Mouse (Mus musculus): ENCODE measurements around the gene Usp22. TPM values are rescaled to one million over a fixed set of nuclear protein-coding genes. Genes with fewer than 3 reads are reported as not detected.
A peak's percentile ranks its signal among the peaks of the same experiment; 100 is the strongest.

The Usp22 gene
- polyA plus RNA-seq, 1 experiment from 2014 or later, result 10.0 TPM

DNA sequence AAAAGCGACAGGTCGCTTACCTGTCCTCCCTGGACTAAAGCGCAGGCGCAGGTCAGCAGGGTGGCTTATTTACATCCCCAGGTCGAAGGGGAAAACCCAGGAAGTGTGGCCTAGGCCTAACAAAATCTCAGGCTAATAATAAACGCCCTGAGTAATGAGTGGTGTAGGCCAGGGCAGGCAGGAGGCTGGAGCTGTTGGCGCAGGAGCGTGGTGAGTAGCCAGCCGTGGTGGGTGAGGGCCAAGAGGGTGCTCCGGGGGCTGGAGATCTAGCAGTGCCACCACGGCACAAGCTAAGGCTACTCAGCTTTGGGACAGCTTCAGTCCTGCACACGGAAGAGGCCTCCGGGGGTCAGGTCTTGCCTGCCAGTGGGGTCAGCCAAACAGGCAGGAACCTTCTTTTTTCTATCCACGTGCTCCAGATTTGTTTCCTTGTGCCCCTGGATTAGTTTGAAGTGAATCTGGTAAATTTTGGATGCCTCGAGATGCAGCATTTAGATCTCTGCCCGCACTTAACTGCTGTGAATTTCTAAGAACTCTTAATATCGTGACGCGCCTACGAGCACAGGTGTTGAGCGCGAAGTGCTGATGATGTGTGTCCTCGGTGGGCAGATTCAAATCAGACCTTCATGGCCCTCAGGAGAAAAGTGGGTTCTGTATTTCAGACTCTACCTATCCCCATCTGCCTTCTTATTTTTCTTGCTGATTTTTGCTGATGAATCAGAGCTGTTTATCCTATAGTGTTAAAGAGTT lies 48.1 kb downstream of the Usp22 start, which contains the start of gene Tnfrsf13b:
Gene Tnfrsf13b (plus strand): TSS at position 150 of the 750 bp plus-strand sequence.
- Histone ChIP-seq H3K27ac (ENCODE audit: low read depth) (no peak within 1 kb of the TSS), H3K36me3 (replicated peaks; ENCODE audit: insufficient read depth, low read length) (no peaks in the 10 kb centered on the region), H3K9ac (replicated peaks) (no peak within 1 kb of the TSS), H3K9me3 (ENCODE audit: low read length) (no peaks in the 10 kb centered on the region), H3K27me3 (ENCODE audit: insufficient read depth, low read length) (no peaks in the 10 kb centered on the region), H3K4me2 (ENCODE audit: low read depth, low read length) (no peak within 1 kb of the TSS), H3K4me3 (ENCODE audit: low read depth, low read length) (no peak within 1 kb of the TSS), H3K4me1 (ENCODE audit: insufficient read depth) (no peaks in the 10 kb centered on the region)
- DNase-seq, result no peak
- no peak for ATAC-seq
- WGBS (ENCODE audit: insufficient replicate concordance), result 78% methylated on average over 23 of the region's 23 CpGs
- TF ChIP-seq EP300 (IDR thresholded peaks at IDR 0.05; ENCODE audit: low read depth), result no peak
- no peak for TF ChIP-seq CTCF (IDR thresholded peaks at IDR 0.05; ENCODE audit: low read depth)

DNA sequence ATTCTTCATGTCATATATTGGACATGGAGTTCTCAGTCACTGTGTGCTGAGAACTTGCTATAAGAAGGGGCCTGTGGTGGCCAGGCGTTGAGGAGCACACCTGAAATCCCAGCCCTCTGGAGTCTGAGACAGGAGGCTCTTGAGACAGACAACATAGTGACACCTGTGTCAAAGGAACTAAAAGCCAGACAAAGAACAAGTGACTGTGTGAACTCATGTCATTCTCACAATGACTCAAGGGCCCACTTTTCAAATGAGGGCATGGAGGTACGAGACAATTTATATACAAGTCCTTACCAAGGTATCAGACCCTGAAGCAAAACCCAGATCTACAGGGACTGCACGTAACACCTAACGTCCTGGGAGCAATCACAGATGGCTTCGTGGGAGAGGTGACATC lies 48.9 kb downstream of the Usp22 start:
- DNase-seq, result no peak
- no peak for ATAC-seq
- TF ChIP-seq EP300 (IDR thresholded peaks at IDR 0.05; ENCODE audit: low read depth) (no peak), CTCF (IDR thresholded peaks at IDR 0.05; ENCODE audit: low read depth) (no peak)
- H3K4me2 ChIP-seq (ENCODE audit: low read depth, low read length), result no peak overlapping the region
- H3K9me3 ChIP-seq (ENCODE audit: low read length), result no peaks in the 10 kb centered on the region
- WGBS (ENCODE audit: insufficient replicate concordance), result 77% methylated on average over 5 of the region's 5 CpGs
- no peaks in the 10 kb centered on the region for H3K4me1 ChIP-seq (ENCODE audit: insufficient read depth)
- H3K36me3 ChIP-seq (replicated peaks; ENCODE audit: insufficient read depth, low read length), result no peaks in the 10 kb centered on the region
- no peaks in the 10 kb centered on the region for H3K27me3 ChIP-seq (ENCODE audit: insufficient read depth, low read length)
- no peak overlapping the region for H3K27ac ChIP-seq (ENCODE audit: low read depth)
- no peak overlapping the region for H3K4me3 ChIP-seq (ENCODE audit: low read depth, low read length)
- no peak overlapping the region for H3K9ac ChIP-seq (replicated peaks)

DNA sequence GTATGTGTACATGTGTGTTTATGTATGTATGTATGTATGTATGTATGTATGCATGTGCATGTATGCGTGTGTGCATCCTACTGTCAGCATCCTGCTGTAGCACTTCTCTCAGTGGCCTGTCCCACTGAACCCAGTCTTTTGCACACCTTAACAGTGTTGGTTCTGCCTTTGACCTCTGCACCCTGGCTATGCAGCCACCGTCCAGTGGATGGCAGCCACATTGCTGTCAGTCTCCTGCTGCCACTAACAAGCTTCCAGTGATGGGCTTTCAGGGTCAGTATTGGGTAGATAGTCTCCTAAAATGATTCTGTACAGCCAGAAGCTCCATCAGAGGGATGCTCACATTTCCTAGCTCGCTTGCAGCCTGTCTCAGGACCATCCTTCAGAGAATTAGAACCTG lies 51.0 kb downstream of the Usp22 start:
- TF ChIP-seq CTCF (IDR thresholded peaks at IDR 0.05; ENCODE audit: low read depth) (no peak), EP300 (IDR thresholded peaks at IDR 0.05; ENCODE audit: low read depth) (no peak)
- H3K9ac ChIP-seq (replicated peaks), result no peak overlapping the region
- no peak overlapping the region for H3K27ac ChIP-seq (ENCODE audit: low read depth)
- 0 out of 2 replicates have a peak, but pooled peaks cover 2% of the 10 kb centered on the region for H3K4me1 ChIP-seq (ENCODE audit: insufficient read depth)
- no peak for ATAC-seq
- H3K36me3 ChIP-seq (replicated peaks; ENCODE audit: insufficient read depth, low read length), result no peaks in the 10 kb centered on the region
- no peak for DNase-seq
- no peak overlapping the region for H3K4me3 ChIP-seq (ENCODE audit: low read depth, low read length)
- 61% methylated on average over 3 of the region's 3 CpGs for WGBS (ENCODE audit: insufficient replicate concordance)
- H3K27me3 ChIP-seq (ENCODE audit: insufficient read depth, low read length), result no peaks in the 10 kb centered on the region
- H3K4me2 ChIP-seq (ENCODE audit: low read depth, low read length), result no peak overlapping the region
- no peaks in the 10 kb centered on the region for H3K9me3 ChIP-seq (ENCODE audit: low read length)

DNA sequence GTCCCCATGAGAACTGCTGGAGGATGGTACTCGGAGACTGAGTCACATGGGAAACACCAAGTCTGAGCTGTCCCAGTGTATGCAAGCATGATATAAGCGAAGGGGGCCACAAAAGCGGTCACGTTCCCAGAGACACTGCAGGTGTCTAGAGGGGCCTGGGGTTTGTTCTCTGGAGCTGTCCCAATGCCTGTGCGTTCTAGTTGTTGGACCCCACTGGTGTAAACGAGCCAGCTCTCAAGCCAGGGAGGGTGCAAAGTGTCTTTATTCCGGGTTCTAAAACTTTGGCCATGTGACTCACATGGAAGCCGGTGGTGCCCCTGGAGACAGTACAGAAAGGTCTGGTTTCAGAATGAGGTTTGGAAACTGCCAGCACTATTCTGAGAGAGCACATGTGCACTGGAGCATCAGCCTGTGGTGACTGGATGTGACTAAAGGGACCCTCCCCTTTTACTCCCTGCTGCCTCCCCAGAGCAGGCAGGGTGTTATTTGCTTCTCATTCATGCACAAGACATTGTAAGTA lies 52.0 kb downstream of the Usp22 start:
- ATAC-seq (peak; percentile 61; the same call in 1 of the 2 replicates), DNase-seq (no peak)
- no peaks in the 10 kb centered on the region for H3K36me3 ChIP-seq (replicated peaks; ENCODE audit: insufficient read depth, low read length)
- H3K9ac ChIP-seq (replicated peaks), result no peak overlapping the region
- H3K9me3 ChIP-seq (ENCODE audit: low read length), result no peaks in the 10 kb centered on the region
- H3K4me1 ChIP-seq (ENCODE audit: insufficient read depth), result 0 out of 2 replicates have a peak, but pooled peaks cover 2% of the 10 kb centered on the region
- no peak overlapping the region for H3K4me2 ChIP-seq (ENCODE audit: low read depth, low read length)
- H3K27me3 ChIP-seq (ENCODE audit: insufficient read depth, low read length), result no peaks in the 10 kb centered on the region
- peak overlapping the region; percentile 48; the same call in 1 of the 2 replicates for H3K27ac ChIP-seq (ENCODE audit: low read depth)
- WGBS (ENCODE audit: insufficient replicate concordance), result 63% methylated on average over 8 of the region's 8 CpGs
- no peak overlapping the region for H3K4me3 ChIP-seq (ENCODE audit: low read depth, low read length)
- no peak for TF ChIP-seq CTCF (IDR thresholded peaks at IDR 0.05; ENCODE audit: low read depth)
- TF ChIP-seq EP300 (IDR thresholded peaks at IDR 0.05; ENCODE audit: low read depth), result no peak

DNA sequence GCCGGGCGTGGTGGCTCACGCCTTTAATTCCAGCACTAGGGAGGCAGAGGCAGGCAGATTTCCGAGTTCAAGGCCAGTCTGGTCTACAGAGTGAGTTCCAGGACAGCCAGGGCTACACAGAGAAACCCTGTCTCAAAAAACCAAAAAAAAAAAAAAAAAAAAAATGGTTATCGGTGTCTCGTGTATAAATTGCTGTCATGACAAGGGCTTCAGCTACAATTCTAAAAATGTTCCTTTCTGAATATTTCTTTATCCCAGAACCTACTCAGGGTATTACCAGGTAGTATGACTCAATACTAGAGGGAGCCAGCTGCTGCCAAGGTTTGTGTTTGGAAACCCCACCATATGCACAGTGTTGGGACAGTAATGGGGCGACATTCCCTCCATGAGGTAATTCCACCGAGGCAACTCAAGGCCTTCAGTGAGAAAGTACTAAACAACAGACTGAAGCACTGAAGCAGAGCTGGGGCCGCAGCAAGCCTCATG lies 52.5 kb downstream of the Usp22 start:
- ATAC-seq (no peak), DNase-seq (no peak)
- WGBS (ENCODE audit: insufficient replicate concordance), result 77% methylated on average over 9 of the region's 9 CpGs
- no peaks in the 10 kb centered on the region for H3K27me3 ChIP-seq (ENCODE audit: insufficient read depth, low read length)
- no peak overlapping the region for H3K4me2 ChIP-seq (ENCODE audit: low read depth, low read length)
- H3K9me3 ChIP-seq (ENCODE audit: low read length), result no peaks in the 10 kb centered on the region
- no peak overlapping the region for H3K4me3 ChIP-seq (ENCODE audit: low read depth, low read length)
- no peaks in the 10 kb centered on the region for H3K36me3 ChIP-seq (replicated peaks; ENCODE audit: insufficient read depth, low read length)
- TF ChIP-seq CTCF (IDR thresholded peaks at IDR 0.05; ENCODE audit: low read depth) (no peak), EP300 (IDR thresholded peaks at IDR 0.05; ENCODE audit: low read depth) (no peak)
- no peak overlapping the region for H3K9ac ChIP-seq (replicated peaks)
- H3K27ac ChIP-seq (ENCODE audit: low read depth), result peak overlapping the region; percentile 48; the same call in 1 of the 2 replicates
- 0 out of 2 replicates have a peak, but pooled peaks cover 2% of the 10 kb centered on the region for H3K4me1 ChIP-seq (ENCODE audit: insufficient read depth)

- Histone ChIP-seq H3K9me3 (ENCODE audit: low read length) (no peaks in the 10 kb centered on the region), H3K4me1 (ENCODE audit: insufficient read depth) (0 out of 2 replicates have a peak, but pooled peaks cover 2% of the 10 kb centered on the region), H3K4me2 (ENCODE audit: low read depth, low read length) (no peak overlapping the region), H3K36me3 (replicated peaks; ENCODE audit: insufficient read depth, low read length) (no peaks in the 10 kb centered on the region), H3K4me3 (ENCODE audit: low read depth, low read length) (no peak overlapping the region), H3K27me3 (ENCODE audit: insufficient read depth, low read length) (no peaks in the 10 kb centered on the region), H3K9ac (replicated peaks) (no peak overlapping the region), H3K27ac (ENCODE audit: low read depth) (no peak overlapping the region)
- no peak for DNase-seq
- ATAC-seq, result no peak
- TF ChIP-seq CTCF (IDR thresholded peaks at IDR 0.05; ENCODE audit: low read depth) (no peak), EP300 (IDR thresholded peaks at IDR 0.05; ENCODE audit: low read depth) (no peak)
- 77% methylated on average over 3 of the region's 3 CpGs for WGBS (ENCODE audit: insufficient replicate concordance)
Observed at GRCm38 (mm10) chr11:61119996-61120583, 54.8 kb downstream of the Usp22 start.
